Mouse (Mus musculus) monocyte, adult 5-6 weeks (primary cell): ENCODE data around the gene Rbck1. TPM values are rescaled to one million over a fixed set of nuclear protein-coding genes. Genes with fewer than 3 reads are reported as not detected.
"Not testable (repeated sequence)": the region's sequence is repeated elsewhere in the genome, so short reads cannot be mapped to it uniquely, and the experiment has no call there.

ENCODE experiments used
- ATAC-seq: fragments of 153-309, 156-312 bp; replicated peaks from 2 replicates; pipeline ENCODE4 v1.8.0; 2017; ENCODE audit warnings: mild to moderate bottlenecking; ENCODE audit not compliant: low TSS enrichment, insufficient number of reproducible peaks, severe bottlenecking, poor library complexity, low FRiP score
- total RNA-seq: library from RNA; stranded (forward); fragments of 200-1000, 200-491, 200-594 nt; gene quantifications from 3 replicates; pipeline ENCODE4 v1.2.3, GENCODE M21; 2017

The Rbck1 gene
- total RNA-seq, 1 experiment from 2014 or later = 59.1 TPM

DNA sequence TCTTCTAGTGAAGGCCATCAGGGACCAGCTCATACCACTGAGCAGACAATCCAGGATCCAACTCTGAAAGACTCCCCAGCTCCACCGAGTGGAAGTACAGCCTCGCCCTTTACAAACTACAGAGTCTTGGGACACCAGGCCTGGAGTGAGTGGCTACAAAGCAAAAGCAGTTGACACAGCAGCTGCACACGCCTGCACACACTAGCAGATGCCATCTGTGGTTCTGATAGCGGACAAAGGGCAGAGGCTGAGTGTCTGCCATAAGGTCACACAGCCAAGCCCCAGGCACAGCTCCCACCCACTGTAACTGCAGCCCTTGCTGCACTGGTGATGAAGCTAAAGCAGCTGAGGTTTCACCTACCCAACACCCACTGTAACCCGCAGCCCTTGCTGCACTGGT lies 10.9 kb downstream of the Rbck1 start:
- no peak for ATAC-seq

DNA sequence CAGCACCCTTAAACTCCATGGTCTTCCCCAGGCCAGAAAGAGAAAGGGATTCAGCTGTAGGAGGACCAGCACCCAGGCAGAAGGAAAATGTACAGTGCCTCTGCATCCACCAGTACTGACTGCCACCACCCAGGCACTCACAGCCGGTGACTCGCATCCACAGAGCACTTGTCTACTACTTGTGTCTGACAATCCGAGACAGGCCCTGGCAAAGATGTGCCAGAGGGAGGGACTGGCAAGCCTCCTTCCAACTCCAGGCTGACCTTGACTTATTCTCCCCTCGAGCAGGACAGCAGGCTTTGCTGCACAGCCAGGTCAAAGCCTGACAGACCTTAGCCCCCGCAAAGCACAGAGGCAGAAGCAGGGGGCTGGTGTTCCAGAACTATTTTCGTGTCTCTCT lies 15.4 kb downstream of the Rbck1 start:
- no peak for ATAC-seq

DNA sequence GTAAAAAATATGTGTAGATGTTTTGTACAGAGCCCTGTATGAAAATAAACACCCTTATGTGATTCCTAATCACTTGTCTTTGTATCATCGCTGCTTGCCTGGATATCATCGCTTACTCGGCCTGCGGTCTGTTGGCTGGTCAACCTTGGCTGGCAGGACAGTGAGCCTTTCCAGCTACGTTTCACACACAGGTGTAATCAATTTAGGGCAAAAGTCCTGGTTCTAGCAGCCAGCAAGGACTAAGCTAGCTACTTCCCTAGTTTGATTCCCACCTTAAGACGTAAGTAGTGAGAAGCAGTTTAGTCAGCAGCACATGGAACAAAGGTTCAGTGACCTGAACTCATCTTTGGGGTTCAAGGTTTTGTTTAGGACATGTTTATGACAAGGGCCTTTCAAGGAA lies 18.5 kb downstream of the Rbck1 start:
- ATAC-seq = no peak

DNA sequence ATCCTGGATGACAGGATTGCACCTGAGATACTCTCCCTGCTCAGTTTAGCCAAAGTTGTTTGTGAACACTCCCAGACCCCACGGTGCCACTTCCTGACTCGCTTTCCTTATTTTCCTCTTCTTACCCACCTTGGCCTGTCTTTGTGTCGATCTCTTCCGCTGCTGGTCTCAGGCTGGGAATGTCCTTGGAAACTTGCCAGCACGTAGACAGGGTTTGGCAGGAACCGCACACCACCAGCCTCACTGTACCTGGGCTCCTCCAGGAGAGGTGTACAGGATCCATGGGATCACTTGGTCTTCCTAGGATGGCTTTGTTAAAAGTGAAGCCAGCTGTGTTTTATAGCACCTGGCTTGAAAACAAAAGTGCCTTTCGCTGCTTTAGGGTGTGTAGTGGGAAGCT lies 19.5 kb downstream of the Rbck1 start:
- no peak for ATAC-seq

DNA sequence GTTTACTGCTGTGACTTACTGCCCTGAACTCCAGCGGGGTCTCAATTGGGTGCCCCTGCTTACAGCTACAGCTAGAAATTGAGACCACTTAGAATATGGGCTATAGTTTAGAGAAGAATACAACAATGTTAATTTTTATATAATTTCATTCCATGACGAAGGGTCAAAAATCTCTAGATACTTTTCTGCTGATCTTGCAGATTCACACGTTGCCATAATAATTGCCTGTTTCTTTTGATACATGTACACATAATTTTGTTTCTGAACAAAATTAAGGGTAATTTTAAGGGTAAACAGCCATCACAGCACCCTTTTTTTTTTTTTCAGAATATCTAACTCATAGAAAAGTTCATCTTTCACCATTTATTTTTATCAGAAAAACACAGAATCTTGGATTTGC lies 25.3 kb downstream of the Rbck1 start:
- ATAC-seq = no peak

DNA sequence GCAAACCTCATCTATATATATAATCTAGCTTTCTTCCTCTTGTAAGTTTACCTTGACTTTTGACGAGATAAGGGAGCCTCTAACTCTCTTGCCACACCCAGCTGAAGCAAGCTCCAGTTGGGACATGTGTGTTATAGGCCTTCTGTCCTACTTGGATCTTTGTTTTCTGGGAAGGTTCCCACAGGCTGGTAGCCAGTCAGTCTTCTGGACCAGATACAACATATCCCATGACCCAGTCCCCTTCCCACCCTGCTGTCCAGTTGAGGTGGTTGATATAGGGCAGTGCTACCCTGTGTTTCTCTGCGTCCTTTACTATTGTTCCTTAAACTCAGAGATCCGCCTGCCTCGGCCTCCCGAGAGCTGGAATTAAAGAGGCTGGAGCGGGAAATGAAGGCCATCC lies 27.0 kb downstream of the Rbck1 start:
- ATAC-seq = no peak

DNA sequence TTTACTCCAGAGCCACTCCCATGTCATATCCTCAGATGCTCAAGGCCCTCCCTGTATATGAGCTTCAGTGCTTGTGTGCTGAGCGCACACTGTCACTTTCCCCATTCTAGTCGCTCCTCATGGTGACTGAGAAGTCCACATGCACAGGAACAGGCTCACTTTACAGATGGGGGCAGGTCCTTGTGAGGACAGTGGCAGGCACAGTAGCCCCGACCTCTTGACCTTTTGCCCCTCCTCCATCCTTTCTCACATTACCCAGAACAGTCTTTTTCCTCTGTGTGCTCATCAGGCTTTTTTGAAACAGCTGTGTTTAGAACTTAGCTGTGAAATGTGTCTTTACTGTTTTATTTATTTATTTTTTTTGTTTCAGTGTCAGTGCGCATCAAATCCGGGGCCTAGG lies 28.7 kb downstream of the Rbck1 start:
- no peak for ATAC-seq

DNA sequence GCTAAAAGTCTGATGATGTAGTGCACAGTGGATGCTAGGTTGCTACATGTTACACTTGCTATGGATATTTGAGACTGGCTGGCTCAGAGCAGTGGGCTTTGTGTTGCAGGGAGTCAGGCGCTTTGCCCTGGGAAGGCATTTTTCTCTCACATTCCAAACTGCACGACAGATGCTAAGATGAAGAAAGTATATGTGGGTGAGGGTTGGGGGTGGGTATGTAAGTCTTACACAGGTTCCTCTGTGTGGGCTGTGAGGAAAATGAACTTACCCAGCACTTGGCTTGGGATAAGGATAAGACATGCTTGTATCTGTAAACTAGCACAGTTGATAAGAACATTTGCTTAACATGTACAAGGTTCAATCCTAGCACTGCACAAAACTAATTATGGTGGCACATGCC lies 29.6 kb downstream of the Rbck1 start:
- 0 out of 2 replicates have a peak, but pooled peaks have one; percentile 13 for ATAC-seq

DNA sequence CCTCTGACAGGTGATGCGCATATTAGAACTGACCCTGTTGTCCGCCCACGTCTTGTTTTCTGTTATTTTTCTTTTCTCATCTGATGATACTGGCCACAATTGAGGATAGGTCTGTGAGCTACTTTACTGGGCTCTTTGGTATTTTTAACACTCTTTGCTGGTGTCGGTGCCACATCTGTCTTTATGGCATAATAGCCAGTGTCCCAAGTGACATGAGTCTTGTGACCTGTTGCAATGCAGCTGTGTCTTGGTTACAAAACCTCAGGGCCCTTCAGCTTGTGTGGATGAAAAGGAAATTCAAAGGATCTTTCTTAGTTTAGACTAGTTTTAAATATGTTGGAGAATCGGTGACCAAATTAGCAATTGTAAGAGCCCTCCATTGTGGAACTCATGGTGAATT lies 37.9 kb downstream of the Rbck1 start:
- 0 out of 2 replicates have a peak, but pooled peaks have one; percentile 14 for ATAC-seq

DNA sequence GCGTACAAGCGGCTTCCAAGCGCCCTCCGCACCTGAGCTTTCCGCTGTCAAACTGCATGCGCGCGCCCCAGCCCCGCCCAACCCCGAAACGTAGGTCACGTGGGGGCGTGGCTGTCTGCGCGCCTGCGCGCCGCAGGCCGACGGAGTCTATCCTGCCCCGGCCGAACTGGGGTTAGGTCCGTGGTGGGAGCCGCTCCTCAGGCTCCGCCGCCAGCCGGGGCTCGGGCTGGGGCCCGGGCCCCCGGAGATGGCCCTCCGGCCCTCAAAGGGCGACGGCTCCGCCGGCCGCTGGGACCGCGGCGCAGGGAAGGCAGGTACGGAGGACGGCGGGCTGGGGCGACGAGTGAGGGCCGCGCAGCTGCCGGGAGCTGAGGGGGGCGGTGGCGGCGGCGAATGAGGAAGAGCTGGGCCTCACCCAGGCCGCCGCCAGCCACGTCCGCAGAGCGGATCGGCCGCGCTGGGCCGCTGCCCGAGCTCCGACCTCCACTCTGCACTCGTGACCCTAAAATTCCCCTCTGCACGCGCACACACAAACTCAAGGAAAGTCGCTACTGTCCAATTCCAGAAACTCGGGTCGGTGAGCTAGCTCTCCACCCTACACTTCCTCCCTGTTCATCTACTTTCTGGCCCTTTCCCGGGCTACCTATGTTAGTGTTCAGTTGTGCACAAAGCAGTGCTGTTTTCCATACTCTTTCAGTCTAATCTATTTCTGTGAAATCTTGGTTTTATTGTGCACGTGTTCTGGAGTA lies 38.6 kb downstream of the Rbck1 start, which contains the start of gene Tbc1d20:
Gene Tbc1d20 (plus strand): TSS at position 102 of the 749 bp plus-strand sequence.
- ATAC-seq = peak; percentile 67

DNA sequence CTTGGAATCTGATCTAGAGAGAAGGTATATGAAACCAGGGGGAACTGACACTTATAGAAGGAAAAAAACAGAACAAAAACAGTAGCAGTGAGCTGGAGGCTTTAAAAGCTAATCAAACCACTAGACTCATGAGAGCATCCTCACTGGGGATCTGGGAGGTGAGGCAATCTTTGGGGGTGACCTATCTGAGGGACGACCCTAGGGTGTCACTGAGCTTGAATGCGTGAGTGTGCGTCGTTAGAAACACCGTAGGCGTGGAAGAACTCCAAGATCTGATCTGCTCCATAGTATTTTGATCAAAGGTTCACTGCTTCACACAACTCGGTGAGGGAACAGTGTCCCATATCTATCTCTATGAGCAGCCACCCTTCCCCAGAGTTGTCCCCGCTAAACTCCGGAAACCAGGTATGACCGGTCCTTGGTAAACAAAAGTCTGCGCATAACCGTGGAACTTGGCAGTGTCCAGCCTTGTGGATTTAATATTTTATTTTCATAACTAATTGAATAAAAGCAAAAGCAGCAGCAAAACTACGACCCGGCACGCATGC lies 39.2 kb downstream of the Rbck1 start:
- no peak for ATAC-seq

DNA sequence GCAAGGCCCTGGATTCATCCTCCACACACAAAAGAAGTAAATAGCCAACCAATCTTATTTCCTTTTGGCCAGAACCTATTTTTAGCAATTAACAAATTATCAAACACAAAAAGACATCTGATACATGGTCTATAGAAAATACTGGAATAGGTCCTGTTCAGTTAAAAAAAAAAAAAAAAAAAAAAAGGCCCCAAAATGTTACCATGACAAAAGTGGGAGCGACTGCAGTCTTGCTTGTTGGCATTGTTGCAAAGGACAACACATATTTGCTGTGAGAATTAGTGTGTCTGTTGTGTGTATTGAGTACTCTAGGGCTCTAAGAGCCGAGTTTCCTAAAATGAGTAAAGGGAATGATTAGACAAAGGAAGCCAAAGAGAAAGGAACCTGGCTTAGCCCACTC lies 40.0 kb downstream of the Rbck1 start:
- no peak for ATAC-seq

DNA sequence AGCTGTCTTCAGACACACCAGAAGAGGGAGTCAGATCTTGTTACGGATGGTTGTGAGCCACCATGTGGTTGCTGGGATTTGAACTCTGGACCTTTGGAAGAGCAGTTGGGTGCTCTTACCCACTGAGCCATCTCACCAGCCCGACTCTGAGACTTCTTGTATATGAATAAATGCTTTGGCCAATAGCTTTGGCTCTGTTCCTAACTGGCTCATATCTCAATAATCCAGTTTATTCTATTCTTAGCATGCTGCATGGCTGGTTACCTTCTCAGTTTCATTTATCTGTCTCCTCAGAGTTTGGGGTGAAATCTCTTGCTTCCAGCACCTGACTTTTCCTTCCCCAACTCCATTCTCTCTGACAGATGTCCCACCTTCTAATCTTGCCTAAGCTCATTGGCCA lies 42.8 kb downstream of the Rbck1 start:
- not testable (repeated sequence) for ATAC-seq

DNA sequence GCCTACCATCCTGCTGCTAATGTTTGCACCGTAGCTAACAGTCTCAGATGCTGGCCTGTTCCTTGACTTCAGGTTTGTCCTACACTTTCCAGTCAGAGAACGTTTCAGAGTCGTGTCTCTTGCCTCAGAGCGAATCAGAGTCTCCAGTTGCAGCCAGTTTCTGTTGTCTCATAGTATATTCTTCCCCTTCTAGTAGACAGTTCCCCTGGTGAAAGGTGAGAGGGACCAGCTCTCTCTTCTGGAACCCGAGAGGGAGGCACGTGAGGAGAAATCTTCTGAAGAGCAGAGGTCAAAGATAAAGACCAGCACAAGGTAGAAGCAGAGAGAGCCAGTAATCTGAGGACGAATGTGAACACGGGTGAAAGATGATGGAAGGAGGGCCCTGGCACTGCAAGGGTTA lies 44.4 kb downstream of the Rbck1 start:
- no peak for ATAC-seq

DNA sequence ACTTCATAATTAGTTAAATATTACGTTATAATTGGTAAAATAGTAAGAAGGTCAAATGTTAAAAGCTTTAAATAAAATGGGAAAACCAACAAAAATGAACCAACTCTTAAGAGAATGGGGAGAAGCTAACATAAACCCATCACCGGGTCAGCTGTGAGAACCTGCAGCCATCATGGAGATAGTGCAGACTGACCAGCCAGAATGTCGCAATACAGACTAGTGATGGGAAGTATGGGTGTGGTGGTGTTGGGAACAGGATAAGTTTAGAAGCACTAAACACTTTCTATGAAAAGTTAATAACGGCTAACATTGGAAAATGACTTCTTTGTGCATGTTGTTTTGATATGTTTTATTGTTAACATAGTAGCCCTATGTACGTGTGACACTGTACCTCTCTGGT lies 44.9 kb downstream of the Rbck1 start:
- no peak for ATAC-seq

DNA sequence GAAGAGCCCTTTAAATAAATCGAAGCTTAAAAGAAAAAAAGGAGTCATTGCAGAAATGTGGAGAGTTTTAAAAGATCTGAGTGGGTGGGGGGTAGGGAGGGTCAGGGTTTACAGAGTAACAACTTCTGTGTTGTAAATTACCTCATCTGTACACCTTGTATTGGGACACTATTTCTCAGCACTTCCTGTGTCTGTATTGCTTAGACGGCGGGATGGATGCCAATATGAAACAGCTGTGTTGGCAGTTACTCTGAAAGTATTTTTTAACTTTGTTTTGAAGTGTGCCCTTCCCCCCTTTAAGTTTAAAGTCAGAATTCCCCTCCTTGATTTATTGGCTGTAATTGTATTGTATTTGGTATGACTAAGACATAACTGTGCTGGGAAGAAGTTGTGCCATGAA lies 51.0 kb downstream of the Rbck1 start:
- no peak for ATAC-seq

DNA sequence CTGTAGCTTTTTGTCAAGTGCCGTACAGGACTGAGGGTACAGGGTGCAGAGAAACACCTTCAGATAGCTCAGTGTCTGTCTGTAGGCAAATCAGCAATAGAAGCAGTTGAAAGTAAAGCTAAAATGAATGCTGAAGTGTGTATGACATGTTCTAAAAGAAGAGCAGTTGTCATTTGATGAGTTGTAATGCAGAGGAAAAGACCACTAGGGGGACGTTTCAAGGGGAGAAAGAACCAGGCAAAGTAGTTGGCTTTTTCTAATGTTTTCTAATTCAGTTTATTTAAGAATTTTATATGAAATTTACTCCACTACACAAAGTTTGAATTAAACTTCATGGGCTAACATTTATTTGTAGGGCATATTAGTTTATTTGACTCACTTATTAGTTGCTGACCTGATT lies 58.8 kb downstream of the Rbck1 start:
- no peak for ATAC-seq
